Mouse (Mus musculus) lung, postnatal 0 days (tissue): ENCODE measurements around the gene Mthfd1l. TPM values are rescaled to one million over a fixed set of nuclear protein-coding genes. Genes with fewer than 3 reads are reported as not detected.

ENCODE experiments used
- ATAC-seq: fragments of 200-750 bp; cut with Nextera tagmentation; 2 replicates; pipeline ENCODE4 v1.8.0; 2017; ENCODE audit warnings: moderate library complexity
- DNase-seq: peaks from one replicate; pipeline ENCODE4 v3.0.0-alpha.2; 2016; ENCODE audit warnings: low spot score
- H3K27ac ChIP-seq: fragments of 300-500 bp; sonication (generic); 2 replicates; pipeline ENCODE4 v1.5.1; 2014; ENCODE audit warnings: antibody characterized with exemption, mild to moderate bottlenecking, low read length, mixed read lengths
- H3K27me3 ChIP-seq: fragments of 300-500 bp; sonication (generic); replicated peaks from 2 replicates; pipeline ENCODE4 v1.6.1; 2014; ENCODE audit warnings: low read length, mixed read lengths; ENCODE audit not compliant: insufficient read depth
- H3K36me3 ChIP-seq: fragments of 300-500 bp; sonication (generic); 2 replicates; pipeline ENCODE4 v1.6.1; 2014; ENCODE audit warnings: low read length, mixed read lengths; ENCODE audit not compliant: insufficient read depth
- H3K4me1 ChIP-seq: fragments of 300-500 bp; sonication (generic); 2 replicates; pipeline ENCODE4 v1.6.1; 2014; ENCODE audit warnings: antibody characterized with exemption, low read depth, low read length, mixed read lengths; ENCODE audit not compliant: insufficient read depth
- H3K4me2 ChIP-seq: fragments of 300-500 bp; sonication (generic); replicated peaks from 2 replicates; pipeline ENCODE4 v1.6.1; 2014; ENCODE audit warnings: low read depth, mild to moderate bottlenecking, low read length, moderate library complexity, mixed read lengths
- H3K4me3 ChIP-seq: fragments of 300-500 bp; sonication (generic); 2 replicates; pipeline ENCODE4 v1.5.1; 2014; ENCODE audit warnings: low read depth, low read length
- H3K9ac ChIP-seq: fragments of 300-500 bp; sonication (generic); replicated peaks from 2 replicates; pipeline ENCODE4 v1.6.1; 2014; ENCODE audit warnings: low read depth, mild to moderate bottlenecking
- H3K9me3 ChIP-seq: fragments of 300-500 bp; sonication (generic); 2 replicates; pipeline ENCODE4 v1.6.1; 2016; ENCODE audit warnings: low read length, mixed read lengths
- CTCF ChIP-seq: IDR thresholded peaks from 2 replicates; pipeline ENCODE4 v1.5.1; 2016; ENCODE audit warnings: antibody characterized with exemption, mild to moderate bottlenecking
- EP300 ChIP-seq: IDR thresholded peaks from 2 replicates; pipeline ENCODE4 v1.6.1; 2016; ENCODE audit warnings: antibody characterized with exemption, mild to moderate bottlenecking, control low read depth
- WGBS: fragments of 180-500 bp; shearing (Covaris S2); extraction: QIAGEN DNeasy Blood & Tissue Kit; methylation state at CpG from one replicate; pipeline ENCODE4 v1.1.7; 2014; 5-methylcytosine and 5-hydroxymethylcytosine counted together
- polyA plus RNA-seq: library from polyadenylated mRNA; unstranded; fragments of >200 nt; fragmentation: Nextera tagmentation; extraction: Ambion mirVana; gene quantifications from 2 replicates; pipeline ENCODE4 v1.2.1, GENCODE M21; 2015

Mthfd1l gene
- polyA plus RNA-seq, 1 experiment from 2014 or later = 3.7 TPM

DNA sequence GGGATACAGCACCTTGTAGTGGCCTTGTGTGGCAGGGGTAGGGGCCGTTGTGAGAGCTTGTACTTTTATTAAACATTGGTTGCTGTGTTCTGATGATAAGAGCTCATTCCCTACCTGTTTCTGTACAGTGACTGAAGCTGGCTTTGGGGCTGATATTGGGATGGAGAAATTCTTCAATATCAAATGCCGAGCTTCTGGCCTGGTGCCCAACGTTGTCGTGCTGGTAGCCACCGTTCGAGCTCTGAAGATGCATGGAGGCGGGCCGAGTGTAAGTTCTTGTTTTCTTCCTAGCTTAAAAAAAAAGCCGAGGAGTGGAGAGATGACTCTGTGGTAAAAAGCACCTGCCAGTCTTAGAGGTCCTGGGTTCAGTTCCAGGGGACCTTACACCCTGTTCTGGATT is 110.7 kb downstream of the Mthfd1l start:
- no peak for TF ChIP-seq EP300
- no peak for TF ChIP-seq CTCF
- no peak for ATAC-seq
- 82% methylated on average over 9 of the region's 9 CpGs for WGBS
- H3K27me3 ChIP-seq = no peaks in the 10 kb centered on the region
- H3K27ac ChIP-seq = no peak overlapping the region
- H3K4me3 ChIP-seq = no peak overlapping the region
- no peaks in the 10 kb centered on the region for H3K9me3 ChIP-seq
- H3K4me2 ChIP-seq = no peak overlapping the region
- no peak overlapping the region for H3K9ac ChIP-seq
- peaks cover 7% of the 10 kb centered on the region for H3K4me1 ChIP-seq
- DNase-seq = no peak
- no peaks in the 10 kb centered on the region for H3K36me3 ChIP-seq

DNA sequence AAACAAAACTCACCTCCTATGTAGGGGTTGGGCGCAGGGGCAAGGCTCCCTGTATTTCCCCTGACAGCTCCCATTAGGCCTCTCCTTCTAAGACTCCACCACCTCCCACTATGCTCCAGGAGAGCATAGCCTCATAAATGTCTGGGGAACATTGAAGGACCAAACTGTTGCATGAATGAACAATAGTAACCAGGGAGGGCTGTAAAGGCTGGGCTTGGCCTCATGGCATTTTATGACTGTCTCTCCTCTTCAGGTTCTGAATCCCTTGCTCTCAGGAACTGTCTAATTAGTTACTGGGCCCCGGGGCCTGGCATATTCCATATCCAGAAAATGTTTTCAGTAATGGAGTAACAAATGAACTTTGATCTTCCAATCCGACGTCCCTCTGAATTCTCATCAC is 112.0 kb downstream of the Mthfd1l start:
- H3K4me1 ChIP-seq = no peaks in the 10 kb centered on the region
- 87% methylated on average over 4 of the region's 4 CpGs for WGBS
- H3K9ac ChIP-seq = no peak overlapping the region
- no peak for ATAC-seq
- H3K9me3 ChIP-seq = no peaks in the 10 kb centered on the region
- DNase-seq = no peak
- H3K36me3 ChIP-seq = no peaks in the 10 kb centered on the region
- H3K27me3 ChIP-seq = no peaks in the 10 kb centered on the region
- no peak overlapping the region for H3K27ac ChIP-seq
- TF ChIP-seq EP300 = no peak
- no peak for TF ChIP-seq CTCF
- no peak overlapping the region for H3K4me2 ChIP-seq
- no peak overlapping the region for H3K4me3 ChIP-seq

GRCm38 (mm10) chr10:4085363-4086141 is 112.6 kb downstream of the Mthfd1l start:
- Histone ChIP-seq H3K36me3 (no peaks in the 10 kb centered on the region), H3K27ac (no peak overlapping the region), H3K4me3 (no peak overlapping the region), H3K27me3 (no peaks in the 10 kb centered on the region), H3K9ac (no peak overlapping the region), H3K4me2 (no peak overlapping the region), H3K9me3 (no peaks in the 10 kb centered on the region), H3K4me1 (no peaks in the 10 kb centered on the region)
- peak; percentile 44; the same call in 1 of the 2 replicates for ATAC-seq
- TF ChIP-seq EP300 = no peak
- TF ChIP-seq CTCF = no peak
- no peak for DNase-seq
- WGBS = 63% methylated on average over 7 of the region's 7 CpGs

DNA sequence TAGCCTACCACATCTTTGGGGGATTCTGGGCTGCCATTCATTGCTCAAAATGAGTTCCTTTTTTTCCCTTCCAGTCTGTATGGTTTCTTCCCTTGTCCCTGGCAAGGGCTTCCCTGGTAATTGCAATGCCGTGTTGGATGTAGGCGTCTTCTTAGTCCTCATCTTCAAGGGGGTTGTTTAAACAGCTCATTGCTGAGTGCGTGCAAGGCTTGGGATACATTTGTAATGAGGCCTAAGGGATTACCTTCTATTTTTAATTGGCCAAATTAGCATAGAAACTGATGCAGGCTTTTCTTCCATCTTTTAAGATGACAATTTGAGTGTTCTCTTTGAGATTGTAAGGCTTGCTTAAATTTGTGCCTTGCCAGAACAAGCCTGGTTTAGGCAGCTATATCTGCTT is 114.6 kb downstream of the Mthfd1l start:
- no peak for ATAC-seq
- 83% methylated on average over 3 of the region's 3 CpGs for WGBS

DNA sequence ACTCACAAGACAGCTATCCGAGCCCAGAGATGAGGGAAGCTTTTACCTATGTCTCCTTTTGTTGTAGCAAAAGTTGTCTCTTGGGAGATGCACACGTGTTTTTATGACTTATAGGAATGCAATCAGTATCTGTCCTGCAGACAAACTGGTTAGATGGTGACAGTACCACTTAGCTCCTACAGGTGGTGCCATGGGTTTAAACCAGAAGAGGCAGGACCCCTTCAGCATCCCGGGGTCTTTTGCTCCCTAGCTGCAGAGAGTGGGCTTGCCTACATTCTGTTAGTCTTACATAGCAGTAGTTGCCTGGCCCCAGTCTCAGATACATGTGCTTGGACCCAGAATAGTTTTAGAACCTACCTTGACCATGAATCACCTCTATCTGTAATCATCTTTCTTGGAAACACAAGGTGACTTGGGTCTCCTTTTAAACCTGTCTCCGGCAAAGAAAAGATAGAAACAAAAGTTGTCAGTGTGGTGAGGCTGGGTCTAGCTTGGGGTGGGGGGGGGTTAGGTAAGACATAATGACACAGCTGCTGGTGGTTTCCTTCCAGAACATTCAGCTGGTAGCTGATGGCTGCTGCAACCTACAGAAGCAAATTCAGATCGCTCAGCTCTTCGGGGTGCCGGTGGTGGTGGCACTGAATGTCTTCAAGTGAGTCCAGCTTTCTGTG is 116.0 kb downstream of the Mthfd1l start:
- Histone ChIP-seq H3K27me3 (no peaks in the 10 kb centered on the region), H3K4me3 (no peak overlapping the region), H3K9ac (no peak overlapping the region), H3K27ac (no peak overlapping the region), H3K36me3 (no peaks in the 10 kb centered on the region), H3K4me1 (no peaks in the 10 kb centered on the region), H3K4me2 (no peak overlapping the region), H3K9me3 (no peaks in the 10 kb centered on the region)
- WGBS = 68% methylated on average over 7 of the region's 7 CpGs
- ATAC-seq = no peak
- no peak for DNase-seq
- peak; percentile 80 for TF ChIP-seq CTCF
- no peak for TF ChIP-seq EP300

More for the DNA sequence above, 114.6 kb downstream of the Mthfd1l start:
- H3K36me3 ChIP-seq = no peaks in the 10 kb centered on the region
- DNase-seq = no peak
- no peaks in the 10 kb centered on the region for H3K27me3 ChIP-seq
- H3K4me1 ChIP-seq = no peaks in the 10 kb centered on the region
- no peak overlapping the region for H3K27ac ChIP-seq
- TF ChIP-seq CTCF (no peak), EP300 (no peak)
- no peak overlapping the region for H3K4me2 ChIP-seq
- H3K4me3 ChIP-seq = no peak overlapping the region
- no peak overlapping the region for H3K9ac ChIP-seq
- H3K9me3 ChIP-seq = no peaks in the 10 kb centered on the region

DNA sequence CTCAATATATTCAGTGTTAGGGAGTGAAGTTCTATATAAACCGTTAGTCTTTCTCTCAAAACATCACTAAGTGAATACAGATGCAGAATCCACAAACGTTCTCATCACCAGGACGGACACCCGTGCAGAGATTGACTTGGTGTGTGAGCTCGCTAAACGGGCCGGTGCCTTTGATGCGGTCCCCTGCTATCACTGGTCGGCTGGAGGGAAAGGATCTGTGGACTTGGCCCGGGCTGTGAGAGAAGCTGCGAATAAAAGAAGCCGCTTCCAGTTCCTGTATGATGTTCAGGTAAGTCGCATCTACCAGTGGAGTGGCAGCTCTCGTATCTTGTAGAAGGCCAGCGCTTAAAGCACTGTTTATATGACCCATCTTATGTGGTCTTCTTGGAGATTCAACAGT is 117.0 kb downstream of the Mthfd1l start:
- TF ChIP-seq EP300 (no peak), CTCF (no peak)
- Histone ChIP-seq H3K4me3 (no peak overlapping the region), H3K9me3 (no peaks in the 10 kb centered on the region), H3K4me1 (no peaks in the 10 kb centered on the region), H3K27me3 (no peaks in the 10 kb centered on the region), H3K4me2 (no peak overlapping the region), H3K9ac (no peak overlapping the region), H3K36me3 (no peaks in the 10 kb centered on the region), H3K27ac (no peak overlapping the region)
- WGBS = 87% methylated on average over 15 of the region's 15 CpGs
- no peak for ATAC-seq
- no peak for DNase-seq
